Mouse (Mus musculus): ENCODE data around the gene Ptgds.

Ptgds gene

GRCm38 (mm10) chr2:25441067-25441466 lies 28.8 kb downstream of the Ptgds start:
- DNase-seq = no peak

DNA sequence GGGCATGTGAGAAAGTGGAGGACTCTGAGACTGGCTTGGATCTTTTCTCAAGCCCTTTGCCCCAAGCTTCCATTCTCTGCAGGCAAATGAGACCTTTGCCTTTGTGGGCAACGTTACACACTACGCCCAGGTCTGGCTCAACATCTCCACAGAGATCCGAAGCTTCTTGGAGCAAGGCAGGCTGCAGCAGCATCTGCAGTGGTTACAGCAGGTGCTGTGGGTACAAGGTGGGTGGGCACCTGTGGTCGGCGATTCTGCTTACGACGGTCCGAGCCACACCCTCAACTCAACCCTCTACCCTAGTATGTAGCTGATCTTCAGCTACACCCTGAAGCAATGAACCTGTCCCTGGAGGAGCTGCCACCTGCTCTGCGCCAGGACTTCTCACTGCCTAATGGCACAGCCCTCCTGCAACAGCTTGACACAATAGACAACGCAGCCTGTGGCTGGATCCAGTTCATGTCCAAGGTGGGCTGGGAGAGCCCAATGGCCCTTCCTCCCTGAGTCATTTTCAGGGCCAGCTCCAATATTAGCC lies 33.5 kb downstream of the Ptgds start:
- no peak for DNase-seq

- DNase-seq = no peak
These were observed 35.6 kb downstream of the Ptgds start for GRCm38 (mm10) chr2:25434292-25434691.

DNA sequence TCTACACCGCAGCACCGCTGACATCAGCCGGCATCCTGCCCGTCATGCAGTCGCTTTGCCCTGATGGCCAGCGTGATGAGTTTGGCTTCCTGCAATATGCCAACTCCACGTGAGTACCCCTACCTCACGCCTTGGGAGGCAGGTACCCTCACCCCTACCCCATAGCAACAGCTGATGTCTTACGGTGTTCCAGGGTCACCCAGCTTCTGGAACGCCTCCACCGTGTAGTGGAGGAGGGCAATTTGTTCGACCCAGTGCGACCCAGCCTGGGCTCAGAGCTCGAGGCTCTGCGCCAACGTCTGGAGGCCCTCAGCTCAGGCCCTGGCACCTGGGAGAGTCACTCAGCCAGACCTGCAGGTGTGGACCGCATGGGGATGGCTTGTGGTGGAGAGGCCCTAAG lies 36.7 kb downstream of the Ptgds start:
- no peak for DNase-seq

GRCm38 (mm10) chr2:25432326-25433098 lies 37.3 kb downstream of the Ptgds start:
- no peak for DNase-seq

GRCm38 (mm10) chr2:25431308-25431855 lies 38.5 kb downstream of the Ptgds start:
- DNase-seq = no peak

DNA sequence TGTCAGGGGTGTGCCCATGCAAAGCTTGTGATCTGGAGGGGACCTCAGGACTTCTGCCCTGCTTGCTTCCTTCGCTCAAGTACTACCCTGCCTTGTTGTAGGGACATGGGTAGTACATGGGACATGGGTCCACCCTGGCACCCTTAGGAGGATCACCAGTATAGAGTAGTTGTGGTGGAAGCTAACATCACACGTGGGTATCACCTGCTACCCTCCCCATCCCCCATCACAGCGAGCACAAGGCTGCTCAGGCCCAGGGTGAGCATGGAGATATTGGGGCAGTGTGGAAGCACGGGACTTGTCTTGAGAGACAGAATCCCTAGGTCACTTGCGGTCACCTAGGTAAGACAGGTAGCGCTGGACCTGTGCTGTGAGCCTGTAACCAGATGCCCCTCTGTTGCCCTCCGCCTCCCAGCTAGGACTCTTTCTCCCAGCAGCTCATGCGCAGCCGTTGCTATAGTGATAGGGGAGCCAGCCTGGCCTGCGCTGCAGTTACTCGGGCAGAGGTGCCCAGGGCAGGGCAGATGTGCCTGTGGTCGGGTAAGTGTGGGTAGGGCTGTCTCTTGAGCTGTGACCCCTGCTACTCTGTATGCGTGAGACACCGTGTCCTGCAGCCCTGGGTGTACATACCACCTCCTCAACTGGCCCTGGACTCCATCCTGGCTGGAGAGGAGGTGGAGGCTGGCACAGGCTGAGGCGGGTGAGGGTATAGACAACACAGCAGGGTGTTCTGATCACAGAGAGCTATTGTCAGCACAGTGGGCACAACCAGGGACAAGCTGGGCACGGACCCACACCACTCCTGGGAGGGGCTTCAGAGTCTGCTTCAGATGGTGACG lies 39.2 kb downstream of the Ptgds start:
- DNase-seq = peak; percentile 63 to 64

DNA sequence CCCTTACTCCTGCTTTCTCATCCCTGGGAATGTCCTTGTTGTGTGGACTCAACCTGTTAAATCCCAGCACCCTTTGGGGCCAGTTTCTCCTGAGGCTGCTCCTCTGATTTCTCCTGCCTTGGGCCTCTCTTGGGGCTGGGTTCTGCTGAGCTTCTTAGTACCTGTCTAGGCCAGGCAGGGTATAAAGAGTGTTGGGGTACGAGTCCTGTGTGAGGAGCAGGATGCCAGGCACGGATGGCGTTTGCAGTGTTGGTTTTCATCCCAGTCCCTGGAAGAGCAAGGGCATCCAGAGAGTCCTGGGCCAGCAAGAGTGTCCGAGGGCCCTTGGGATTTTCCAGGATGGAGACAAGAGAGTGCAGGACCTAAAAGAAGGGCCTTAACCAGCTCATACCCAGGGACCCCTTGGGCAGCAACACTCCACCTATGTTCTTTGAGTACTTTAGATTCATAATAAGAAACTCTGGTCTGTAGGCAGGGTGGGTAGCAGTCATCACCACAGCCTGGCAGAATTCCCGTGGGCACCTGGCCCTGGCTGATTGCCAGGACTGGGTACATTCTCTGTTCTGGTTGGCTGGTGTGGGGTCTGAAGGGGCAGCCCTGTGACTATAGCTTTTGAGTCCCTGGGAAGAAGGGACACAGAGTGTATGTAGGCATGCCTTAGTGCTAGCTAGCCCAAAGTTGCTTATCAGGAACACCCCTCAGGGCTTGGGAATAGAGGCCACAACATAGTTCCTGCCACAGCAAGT lies 40.2 kb downstream of the Ptgds start:
- DNase-seq = peak in 1 of 2 experiments; percentile 58

- peak; percentile 96 to 97 for DNase-seq
These were observed 41.2 kb downstream of the Ptgds start, which contains the start of gene Abca2 for GRCm38 (mm10) chr2:25428442-25429236. Gene Abca2, plus strand, starts transcription at chr2:25428703.

DNA sequence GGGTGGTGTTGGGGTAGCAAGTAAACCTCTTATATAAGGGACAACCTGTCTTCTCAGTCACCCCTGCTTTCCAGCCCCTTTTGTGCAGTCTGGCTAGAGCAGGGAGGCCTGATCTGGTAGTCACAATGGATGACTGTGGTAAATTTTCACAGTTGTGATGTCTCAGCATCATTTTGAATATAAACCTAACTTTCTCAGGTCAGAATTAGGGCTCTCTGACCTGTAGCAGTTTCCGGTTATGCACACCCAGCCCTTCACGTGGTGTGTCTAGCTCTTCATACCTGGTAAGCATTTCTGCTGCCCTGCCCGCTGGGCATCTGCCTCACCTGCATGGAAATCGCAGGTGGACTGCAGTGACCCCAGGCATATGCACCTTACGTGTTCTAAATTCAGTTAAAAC lies 42.6 kb downstream of the Ptgds start:
- no peak for DNase-seq

DNA sequence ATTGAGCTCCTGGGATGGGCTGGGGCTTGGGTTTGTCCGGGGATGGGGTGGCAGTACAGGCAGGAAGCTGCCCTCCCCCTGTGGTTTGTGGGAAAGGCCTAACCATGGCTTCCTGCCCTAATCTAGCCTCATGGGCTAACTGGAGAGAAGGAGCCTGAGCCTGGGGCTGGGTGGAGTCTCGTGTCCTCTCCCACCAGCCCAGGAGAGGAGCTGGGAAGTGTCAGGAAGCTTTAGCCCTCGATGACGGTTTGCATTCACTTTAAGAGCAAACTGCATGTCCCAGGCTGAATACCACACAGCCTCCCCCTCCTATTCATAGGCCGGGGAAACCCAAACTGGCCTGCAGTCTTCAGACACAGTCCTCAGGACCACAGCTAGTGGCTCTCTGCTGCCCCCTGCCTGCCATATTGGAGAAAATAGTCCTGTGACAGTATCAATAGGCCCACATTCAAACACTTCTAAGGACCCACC lies 43.1 kb downstream of the Ptgds start:
- DNase-seq = peak; percentile 70 to 89

GRCm38 (mm10) chr2:25425481-25425880 lies 44.4 kb downstream of the Ptgds start:
- DNase-seq = no peak

DNA sequence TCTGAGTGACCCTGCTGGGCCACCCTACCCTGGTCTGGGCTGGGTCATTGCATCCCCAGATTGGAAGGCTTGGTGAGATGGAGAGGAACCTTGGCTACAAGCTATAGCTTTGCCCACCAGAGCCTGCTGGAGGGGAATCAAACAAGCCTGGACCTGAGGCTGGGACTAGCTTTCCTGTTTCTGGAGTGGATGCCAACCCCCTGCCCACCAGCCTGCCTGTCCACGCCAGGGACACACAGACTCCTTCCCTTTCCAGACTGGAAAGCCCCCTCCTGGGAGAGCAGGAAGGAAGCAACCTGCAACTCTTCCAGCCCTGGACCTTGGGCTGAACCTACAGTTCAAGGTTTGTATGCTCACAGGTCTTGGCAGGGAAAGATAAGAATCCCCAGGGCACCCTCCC lies 46.2 kb downstream of the Ptgds start:
- DNase-seq = no peak

- DNase-seq = no peak
These were observed 47.0 kb downstream of the Ptgds start, which contains the start of gene Fut7 for GRCm38 (mm10) chr2:25422587-25423410. Gene Fut7, plus strand, starts transcription at chr2:25423267.

- peak; percentile 35 to 75 for DNase-seq
These were observed 48.0 kb downstream of the Ptgds start for GRCm38 (mm10) chr2:25421896-25422295.

GRCm38 (mm10) chr2:25417426-25417825 lies 52.4 kb downstream of the Ptgds start:
- no peak for DNase-seq
